In genomic region chr15:7226225-7226624, GRCm38 (mm10) we compare ENCODE assay signal across 8 mouse cellular contexts.
DNase-seq lines count a peak whose midpoint lies in the region; ATAC-seq lines count a peak whose summit lies in the region.

No protein-coding gene starts in this region.

- H3K9me3 ChIP-seq in intestine, embryonic 16.5 days (ENCODE audit: control insufficient read depth, low read length) = no peaks in the 10 kb centered on the region
- no peaks in the 10 kb centered on the region for H3K9me3 ChIP-seq in midbrain, embryonic 12.5 days

- ATAC-seq in intestine, embryonic 16.5 days = peak; percentile 90
- ATAC-seq in midbrain, embryonic 12.5 days (ENCODE audit: low FRiP score, low read depth) = peak; percentile 87

- H3K4me3 ChIP-seq in intestine, embryonic 16.5 days (ENCODE audit: low read length) = no peak overlapping the region
- H3K4me3 ChIP-seq in midbrain, embryonic 12.5 days = no peak overlapping the region

- peak; percentile 80 to 92 for DNase-seq in adrenal gland, adult (ENCODE audit: inconsistent age in 2 of 2, low spot score in 1 of 2)
- peak; percentile 94 for DNase-seq in embryo, embryonic 10 days (ENCODE audit: low spot score)
- DNase-seq in gastrocnemius, postnatal 36 days = peak; percentile 61 to 73
- peak; percentile 74 to 83 for DNase-seq in left cerebral cortex, postnatal 14 days (ENCODE audit: low spot score in 2 of 2)
- peak; percentile 84 for DNase-seq in skeletal muscle tissue, adult 2 months (ENCODE audit: low read depth, low spot score)
- peak; percentile 80 for DNase-seq in yolk sac, embryonic 10.5 days (ENCODE audit: low spot score)

- no peaks in the 10 kb centered on the region for H3K4me1 ChIP-seq in intestine, embryonic 16.5 days (ENCODE audit: control insufficient read depth, insufficient read depth, low read length)
- no peaks in the 10 kb centered on the region for H3K4me1 ChIP-seq in midbrain, embryonic 12.5 days

- no peaks in the 10 kb centered on the region for H3K27me3 ChIP-seq in intestine, embryonic 16.5 days (replicated peaks; ENCODE audit: control insufficient read depth, insufficient read depth, low read length)
- no peaks in the 10 kb centered on the region for H3K27me3 ChIP-seq in midbrain, embryonic 12.5 days

- 3% methylated on average over 5 of the region's 5 CpGs for WGBS in intestine, embryonic 16.5 days
- 4% methylated on average over 5 of the region's 5 CpGs for WGBS in midbrain, embryonic 12.5 days

- intact Hi-C loops in gastrocnemius, postnatal 36 days (cut with DNase I) = loop anchor here (1.0 to 10.0 kb wide), 2 partner anchors 201 to 317 kb away; no protein-coding TSS in a partner anchor
- intact Hi-C loops in left cerebral cortex, postnatal 14 days (cut with DNase I) = loop anchor here (1.0 to 10.0 kb wide), 3 partner anchors 219 to 343 kb away; no protein-coding TSS in a partner anchor

- no peak overlapping the region for H3K9ac ChIP-seq in intestine, embryonic 16.5 days (ENCODE audit: low read depth, low read length)
- no peak overlapping the region for H3K9ac ChIP-seq in midbrain, embryonic 12.5 days (replicated peaks)

- no peaks in the 10 kb centered on the region for H3K36me3 ChIP-seq in intestine, embryonic 16.5 days (ENCODE audit: control insufficient read depth, insufficient read depth, low read length)
- no peaks in the 10 kb centered on the region for H3K36me3 ChIP-seq in midbrain, embryonic 12.5 days

- H3K27ac ChIP-seq in intestine, embryonic 16.5 days (ENCODE audit: low read length) = no peak overlapping the region
- no peak overlapping the region for H3K27ac ChIP-seq in midbrain, embryonic 12.5 days (replicated peaks)

- no peak overlapping the region for H3K4me2 ChIP-seq in intestine, embryonic 16.5 days (ENCODE audit: low read depth, low read length)
- H3K4me2 ChIP-seq in midbrain, embryonic 12.5 days (replicated peaks) = no peak overlapping the region
